Mouse (Mus musculus) testis, postnatal 10 days (tissue): ENCODE measurements around the gene Noto.
"Not testable (repeated sequence)": the region's sequence is repeated elsewhere in the genome, so short reads cannot be mapped to it uniquely, and the experiment has no call there.

Experiments used
- DNase-seq: peaks from one replicate; pipeline ENCODE4 v3.0.0; 2021; ENCODE audit warnings: low spot score

The Noto gene

GRCm38 (mm10) chr6:85431274-85431841 is 7.7 kb downstream of the Noto start:
- no peak for DNase-seq

GRCm38 (mm10) chr6:85431842-85432431 is 8.3 kb downstream of the Noto start, which contains the start of gene Smyd5:
TSS of gene Smyd5 (plus strand) at chr6:85431989.
- DNase-seq, result peak; percentile 98

DNA sequence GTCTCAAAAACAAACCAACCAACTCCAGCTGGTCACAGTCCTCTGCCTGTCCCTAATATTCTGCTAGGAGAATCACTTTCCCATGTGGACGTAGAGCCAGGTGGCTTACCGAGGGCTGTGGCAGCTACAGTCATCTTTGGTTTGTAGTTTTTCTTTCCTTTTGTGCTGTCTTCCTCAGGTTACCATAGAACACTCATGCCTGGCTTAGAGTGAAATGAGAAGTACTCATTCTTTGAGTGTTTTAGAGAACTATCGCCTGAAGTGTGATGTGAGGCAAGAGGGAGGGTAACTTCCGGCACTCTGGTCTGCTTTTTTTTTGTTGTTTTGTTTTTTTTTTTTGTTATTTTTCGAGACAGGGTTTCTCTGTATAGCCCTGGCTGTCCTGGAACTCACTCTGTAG is 10.2 kb downstream of the Noto start:
- no peak for DNase-seq

DNA sequence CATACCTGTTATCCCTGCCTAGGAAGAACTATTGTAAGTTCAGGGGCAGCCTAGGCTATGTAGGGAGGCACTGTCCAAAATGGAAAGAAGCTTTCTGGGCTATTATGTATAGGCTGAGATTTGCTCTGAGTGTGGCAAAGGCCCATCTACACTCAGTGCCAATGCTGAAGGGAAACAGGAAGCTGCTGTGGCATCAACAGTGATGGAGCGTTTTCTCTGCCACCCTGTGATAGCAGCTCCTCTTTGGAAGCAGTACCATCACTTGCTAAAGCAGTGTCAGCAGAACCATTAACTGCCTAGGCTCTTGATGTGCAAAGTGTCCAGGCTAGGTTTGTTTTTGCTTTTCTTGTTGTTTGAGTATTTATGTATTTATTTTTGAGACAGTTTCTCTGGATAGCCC is 12.5 kb downstream of the Noto start:
- no peak for DNase-seq

DNA sequence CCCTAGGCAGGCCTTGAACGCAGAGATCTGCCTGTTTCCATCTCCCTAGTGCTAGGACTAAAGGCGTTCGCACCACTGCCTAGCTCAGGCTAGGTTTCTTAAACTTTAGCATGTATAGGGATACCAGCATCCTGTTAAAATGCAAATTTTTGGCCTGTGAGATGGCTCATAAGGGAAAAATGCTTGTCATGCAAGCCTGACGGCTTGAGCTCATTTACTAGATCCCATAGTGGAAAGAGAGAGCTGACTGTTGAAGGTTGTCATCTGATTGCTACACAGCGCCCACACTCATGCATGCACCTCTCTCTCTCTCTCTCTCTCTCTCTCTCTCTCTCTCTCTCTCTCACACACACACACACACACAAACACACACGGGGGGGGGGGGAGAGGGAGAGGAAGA is 12.9 kb downstream of the Noto start:
- DNase-seq, result no peak

DNA sequence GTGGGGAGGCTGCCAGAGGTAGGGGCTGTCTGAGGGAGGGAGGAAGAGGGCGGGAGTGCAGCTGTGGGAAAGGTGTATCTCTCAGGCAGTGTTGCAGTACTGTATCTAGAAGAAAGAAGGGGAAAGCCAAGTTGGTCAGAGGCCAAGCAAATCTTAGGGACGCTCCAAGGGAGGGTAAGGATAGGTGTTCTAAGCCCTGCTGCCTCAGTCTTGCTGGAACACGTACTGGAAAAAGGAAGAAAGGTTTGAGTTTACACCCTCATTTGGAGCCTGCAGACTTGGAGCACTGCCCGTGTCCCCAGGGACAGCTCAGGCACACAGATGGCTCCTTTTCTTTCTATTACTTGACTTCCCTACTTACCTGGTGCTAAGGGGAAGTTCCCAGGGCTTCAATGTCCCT is 17.5 kb downstream of the Noto start:
- no peak for DNase-seq

GRCm38 (mm10) chr6:85443488-85444233 is 20.0 kb downstream of the Noto start:
- DNase-seq, result no peak

- DNase-seq, result no peak
Observed at GRCm38 (mm10) chr6:85444266-85444965, 20.7 kb downstream of the Noto start.

DNA sequence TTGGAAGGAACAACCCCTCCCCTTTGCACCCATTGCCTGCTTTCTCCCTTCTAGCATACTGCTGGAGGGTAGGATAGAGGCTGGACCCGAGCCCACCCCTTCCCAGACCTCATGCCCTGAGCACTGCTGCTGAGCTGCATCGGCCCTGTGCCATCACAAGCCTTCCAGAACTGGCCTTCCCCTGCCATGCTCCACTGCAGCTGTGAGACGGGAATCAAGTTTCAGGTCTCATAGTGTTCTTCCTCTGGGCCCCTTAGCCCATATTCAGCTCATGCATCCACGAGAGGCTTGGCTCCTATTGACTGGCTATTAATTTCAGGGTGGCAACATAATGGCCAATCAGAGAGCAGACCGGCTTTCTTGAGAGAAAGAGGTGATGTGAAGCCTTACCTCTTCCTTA is 21.6 kb downstream of the Noto start:
- no peak for DNase-seq

DNA sequence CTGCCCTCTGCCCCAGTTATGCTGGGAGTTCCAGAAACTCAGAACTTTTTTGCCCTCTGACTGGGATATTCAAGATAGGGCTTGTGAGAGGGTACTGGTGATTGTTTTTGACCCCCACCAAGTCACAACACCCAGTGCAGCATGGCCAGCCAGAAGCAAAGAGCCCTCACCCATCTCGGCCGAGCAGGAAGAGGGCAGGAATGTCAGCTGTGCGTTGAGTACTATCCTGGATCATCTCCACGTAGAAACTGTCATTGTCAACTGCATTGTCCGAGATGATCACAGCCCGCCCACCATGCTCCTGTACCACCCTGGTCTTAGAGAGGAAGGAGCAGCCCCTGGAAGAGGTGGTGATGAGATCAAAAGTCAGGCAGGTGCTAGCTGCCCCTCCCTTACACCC is 23.7 kb downstream of the Noto start:
- DNase-seq, result no peak

- DNase-seq, result not testable (repeated sequence)
Observed at GRCm38 (mm10) chr6:85450140-85450539, 26.5 kb downstream of the Noto start.

GRCm38 (mm10) chr6:85450697-85451663 is 27.3 kb downstream of the Noto start, which contains the start of gene Cct7:
TSS of gene Cct7 (plus strand) at chr6:85451514.
- DNase-seq, result peak; percentile 99

- peak; percentile 94 for DNase-seq
Observed at GRCm38 (mm10) chr6:85451664-85452410, 28.2 kb downstream of the Noto start, which contains the start of gene Pradc1. TSS of gene Pradc1 (minus strand) at chr6:85451970.

- no peak for DNase-seq
Observed at GRCm38 (mm10) chr6:85452411-85452665, 28.7 kb downstream of the Noto start.

- no peak for DNase-seq
Observed at GRCm38 (mm10) chr6:85452816-85453215, 29.1 kb downstream of the Noto start.

GRCm38 (mm10) chr6:85459621-85460020 is 35.9 kb downstream of the Noto start:
- DNase-seq, result no peak

DNA sequence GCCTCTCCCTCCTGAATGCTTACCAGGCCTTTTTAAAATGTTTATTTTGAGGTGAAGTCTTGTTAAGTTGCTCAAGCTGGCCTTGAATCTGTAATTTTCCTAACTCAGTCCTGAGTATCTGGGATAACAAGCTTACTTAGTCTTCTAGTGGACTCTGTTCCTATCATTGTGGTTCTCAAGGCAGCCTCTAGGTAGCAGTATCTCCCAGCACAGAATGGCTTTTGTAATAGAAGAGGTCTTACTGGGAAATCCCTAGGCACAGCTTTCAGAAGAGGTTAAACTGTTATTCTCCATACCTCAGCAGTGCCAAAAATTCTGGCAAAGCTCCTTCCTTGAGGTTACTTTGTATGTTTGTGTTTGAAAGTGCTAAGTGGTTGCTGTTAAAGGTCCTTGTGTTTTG is 41.7 kb downstream of the Noto start:
- DNase-seq, result no peak

DNA sequence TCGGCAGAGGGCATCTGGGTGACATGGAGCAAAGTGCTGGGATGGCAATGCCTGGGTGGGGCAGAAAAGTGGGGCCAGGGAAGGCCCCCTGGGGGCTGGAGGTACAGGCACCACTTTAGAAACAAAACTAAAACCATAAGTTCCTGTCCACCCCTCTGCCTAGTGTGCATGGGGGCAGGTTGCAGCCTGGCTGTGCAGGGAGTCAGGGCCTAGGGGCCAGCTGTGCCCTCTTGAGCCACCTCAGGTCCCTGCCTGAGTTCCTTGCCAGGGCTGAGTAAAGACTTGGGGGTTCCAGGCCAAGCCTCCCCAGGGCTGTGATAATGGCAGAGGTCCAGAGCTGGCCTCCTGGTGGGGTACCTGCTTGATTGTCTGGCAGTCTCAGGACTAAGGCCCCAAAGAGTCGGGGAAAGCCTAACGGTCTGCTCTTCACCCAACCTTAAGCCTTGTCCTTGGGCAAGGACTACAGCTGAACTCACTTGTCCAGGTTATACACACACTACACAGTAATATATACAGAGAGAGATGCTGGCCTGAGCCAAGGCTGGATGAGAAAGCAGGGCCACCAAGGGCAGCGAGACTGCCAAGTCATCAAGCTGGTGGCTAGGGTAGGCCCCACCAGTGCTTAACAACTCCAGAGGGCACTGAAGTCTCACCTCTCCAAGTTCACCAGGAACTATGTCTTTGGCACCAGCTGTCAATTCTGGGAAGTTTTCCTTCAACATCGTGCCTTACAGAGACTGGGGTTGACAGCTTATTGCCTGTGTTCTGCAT is 46.2 kb downstream of the Noto start:
- DNase-seq, result no peak

GRCm38 (mm10) chr6:85471962-85472361 is 48.3 kb downstream of the Noto start:
- no peak for DNase-seq

DNA sequence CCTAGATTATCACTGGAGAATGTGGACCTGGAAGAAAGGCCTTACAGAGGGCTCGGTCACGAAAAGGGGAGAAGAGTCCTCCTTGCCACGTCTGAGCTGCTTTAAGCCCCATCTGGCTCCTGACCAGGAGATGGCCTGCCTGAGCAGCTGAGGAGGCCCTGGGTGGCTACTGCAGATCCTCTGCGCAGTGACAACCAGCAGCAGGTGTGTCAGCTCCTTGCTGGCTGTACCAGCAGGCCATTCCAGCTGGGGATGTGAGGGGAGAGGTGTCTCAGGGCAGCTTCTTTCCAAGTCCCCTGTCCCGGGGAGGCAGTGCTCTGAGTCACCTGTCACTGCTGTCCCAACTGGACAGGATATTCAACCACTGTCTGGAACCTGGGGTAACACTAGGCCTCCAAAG is 48.9 kb downstream of the Noto start:
- no peak for DNase-seq
